Comparison of ENCODE assay signal across 8 mouse cellular contexts in the genomic region with DNA sequence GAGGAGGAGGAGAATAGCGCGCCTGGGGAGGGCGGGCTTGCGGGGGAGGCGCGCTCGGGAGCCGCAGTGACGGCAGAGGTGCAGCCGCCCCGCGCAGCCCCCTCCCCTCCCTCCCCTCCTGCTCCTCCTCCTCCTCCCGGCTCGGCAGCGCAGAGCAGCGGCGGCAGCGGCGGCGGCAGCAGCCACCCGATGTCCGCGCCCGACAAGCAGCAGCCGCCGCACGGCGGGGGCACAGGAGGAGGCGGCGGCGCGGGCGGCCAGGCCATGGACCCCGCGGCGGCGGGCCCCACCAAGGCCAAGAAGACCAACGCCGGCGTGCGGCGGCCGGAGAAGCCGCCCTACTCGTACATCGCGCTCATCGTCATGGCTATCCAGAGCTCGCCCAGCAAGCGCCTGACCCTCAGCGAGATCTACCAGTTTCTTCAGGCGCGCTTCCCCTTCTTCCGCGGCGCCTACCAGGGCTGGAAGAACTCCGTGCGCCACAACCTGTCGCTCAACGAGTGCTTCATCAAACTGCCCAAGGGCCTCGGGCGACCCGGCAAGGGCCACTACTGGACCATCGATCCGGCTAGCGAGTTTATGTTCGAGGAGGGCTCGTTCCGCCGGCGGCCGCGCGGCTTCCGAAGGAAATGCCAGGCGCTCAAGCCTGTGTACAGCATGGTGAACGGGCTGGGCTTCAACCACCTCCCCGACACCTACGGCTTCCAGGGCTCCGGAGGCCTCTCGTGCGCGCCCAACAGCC. TPM values are rescaled to one million over a fixed set of nuclear protein-coding genes. Genes with fewer than 3 reads are reported as not detected.
DNase-seq lines count a peak whose midpoint lies in the region; ATAC-seq lines count a peak whose summit lies in the region.

A gene (plus strand): TSS at position 177 of the 742 bp plus-strand sequence.

- DNase-seq in urinary bladder, adult 2 months (ENCODE audit: low spot score), result peak; percentile 53
- no peak for DNase-seq in urinary bladder, postnatal 10 days (ENCODE audit: low spot score)
- no peak for DNase-seq in forebrain, embryonic 14.5 days (ENCODE audit: low spot score)
- no peak for DNase-seq in large intestine, adult 2 months (ENCODE audit: low read depth, low spot score)
- DNase-seq in midbrain, embryonic 11.5 days (ENCODE audit: low spot score, missing footprints), result peak; percentile 96
- DNase-seq in layer of hippocampus, adult 9-11 months, result no peak
- no peak for DNase-seq in cerebellum, adult 9-11 months
- DNase-seq in thymus, postnatal 4 days, result no peak

- H3K9me3 ChIP-seq in forebrain, embryonic 14.5 days (replicated peaks; ENCODE audit: control insufficient read depth, low read length), result no peaks in the 10 kb centered on the region
- H3K9me3 ChIP-seq in midbrain, embryonic 11.5 days (ENCODE audit: control insufficient read depth, low read length), result no peaks in the 10 kb centered on the region

- under 1% methylated on average over 51 of the region's 83 CpGs for WGBS in forebrain, embryonic 14.5 days
- WGBS in large intestine, adult 2 months, result 1% methylated on average over 83 of the region's 83 CpGs
- under 1% methylated on average over 40 of the region's 83 CpGs for WGBS in midbrain, embryonic 11.5 days

- H3K4me1 ChIP-seq in forebrain, embryonic 14.5 days (ENCODE audit: control insufficient read depth, insufficient read depth, low read length), result peaks cover 6% of the 10 kb centered on the region
- H3K4me1 ChIP-seq in midbrain, embryonic 11.5 days (ENCODE audit: control insufficient read depth, insufficient read depth, low read length), result peaks cover 23% of the 10 kb centered on the region

- H3K9ac ChIP-seq in forebrain, embryonic 14.5 days (ENCODE audit: low read length), result 0 out of 2 replicates have a peak within 1 kb of the TSS, but pooled peaks have one; percentile 13
- H3K9ac ChIP-seq in midbrain, embryonic 11.5 days (ENCODE audit: low read length), result peak within 1 kb of the TSS; percentile 24

- H3K4me3 ChIP-seq in forebrain, embryonic 14.5 days (ENCODE audit: low read depth, low read length), result peak within 1 kb of the TSS; percentile 32
- peak within 1 kb of the TSS; percentile 38 for H3K4me3 ChIP-seq in midbrain, embryonic 11.5 days (ENCODE audit: low read depth, low read length)

- ATAC-seq in forebrain, embryonic 14.5 days, result no peak
- ATAC-seq in midbrain, embryonic 11.5 days (ENCODE audit: low FRiP score), result peak; percentile 54; the same call in 1 of the 2 replicates

- H3K27ac ChIP-seq in forebrain, embryonic 14.5 days (ENCODE audit: low read depth, low read length), result no peak within 1 kb of the TSS
- H3K27ac ChIP-seq in midbrain, embryonic 11.5 days (ENCODE audit: low read depth, low read length), result no peak within 1 kb of the TSS

- H3K4me2 ChIP-seq in forebrain, embryonic 14.5 days (ENCODE audit: low read length), result peak within 1 kb of the TSS; percentile 61
- peak within 1 kb of the TSS; percentile 74 for H3K4me2 ChIP-seq in midbrain, embryonic 11.5 days

- peaks cover 99% of the 10 kb centered on the region for H3K27me3 ChIP-seq in forebrain, embryonic 14.5 days (replicated peaks; ENCODE audit: control insufficient read depth, insufficient read depth, low read length)
- peaks cover 99% of the 10 kb centered on the region for H3K27me3 ChIP-seq in midbrain, embryonic 11.5 days (ENCODE audit: control insufficient read depth, insufficient read depth, low read length)

- no peaks in the 10 kb centered on the region for H3K36me3 ChIP-seq in forebrain, embryonic 14.5 days (ENCODE audit: control insufficient read depth, insufficient read depth, low read length)
- no peaks in the 10 kb centered on the region for H3K36me3 ChIP-seq in midbrain, embryonic 11.5 days (ENCODE audit: control insufficient read depth, insufficient read depth, low read length)

RNA-seq across cellular contexts. Expression of the gene that starts here (rescaled TPM):
- 104 and 117 TPM in 2 replicates for polyA plus RNA-seq in urinary bladder, adult 2 months (2012; rRNA removed)
- 0.52 and 0.69 TPM in 2 replicates for polyA plus RNA-seq in forebrain, embryonic 14.5 days (2014; fragmentation: Nextera tagmentation; extraction: Ambion mirVana)
- polyA plus RNA-seq in large intestine, adult 2 months (2012; rRNA removed), result 16.6 and 26.7 TPM in 2 replicates
- polyA plus RNA-seq in midbrain, embryonic 11.5 days (2014; fragmentation: Nextera tagmentation; extraction: Ambion mirVana), result 0.17 and 0.20 TPM in 2 replicates

Comparison
In these comparisons a context has a peak if more than half of its experiments do, and no peak if none do; other contexts are left out.
1. RNA of the gene that starts here (polyA plus RNA-seq): 104 to 117 TPM in urinary bladder, adult 2 months and 16.6 to 26.7 TPM in large intestine, adult 2 months; 0.52 to 0.69 TPM in forebrain, embryonic 14.5 days and 0.17 to 0.20 TPM in midbrain, embryonic 11.5 days; every median in the first group is over 10 times any median in the second.
2. Peak in DNase-seq, ATAC-seq, H3K4me3 ChIP-seq, H3K9ac ChIP-seq and H3K4me2 ChIP-seq in midbrain, embryonic 11.5 days; RNA of the gene not detected or under 1 TPM.